Mouse (Mus musculus): Measurements from ENCODE around the gene Unc45a.
A peak's percentile ranks its signal among the peaks of the same experiment; 100 is the strongest.

The Unc45a gene

GRCm38 (mm10) chr7:80368009-80368408 lies 27.2 kb upstream of the Unc45a start:
- DNase-seq (ENCODE audit: low spot score in 2 of 2), result no peak

GRCm38 (mm10) chr7:80367232-80367631 lies 26.4 kb upstream of the Unc45a start:
- no peak for DNase-seq (ENCODE audit: low spot score in 2 of 2)

- no peak for DNase-seq (ENCODE audit: low spot score in 2 of 2)
These were observed 25.0 kb upstream of the Unc45a start for GRCm38 (mm10) chr7:80365759-80366158.

GRCm38 (mm10) chr7:80360435-80360834 lies 19.6 kb upstream of the Unc45a start:
- no peak for DNase-seq (ENCODE audit: low spot score in 2 of 2)

- no peak for DNase-seq (ENCODE audit: low spot score in 2 of 2)
These were observed 17.2 kb upstream of the Unc45a start for GRCm38 (mm10) chr7:80358039-80358438.

GRCm38 (mm10) chr7:80357156-80357555 lies 16.4 kb upstream of the Unc45a start:
- DNase-seq (ENCODE audit: low spot score in 2 of 2), result peak; percentile 61 to 69

GRCm38 (mm10) chr7:80356351-80356750 lies 15.5 kb upstream of the Unc45a start:
- DNase-seq (ENCODE audit: low spot score in 2 of 2), result no peak

- DNase-seq (ENCODE audit: low spot score in 2 of 2), result no peak
These were observed 12.1 kb upstream of the Unc45a start for GRCm38 (mm10) chr7:80352920-80353319.

GRCm38 (mm10) chr7:80350808-80351207 lies 10.0 kb upstream of the Unc45a start:
- no peak for DNase-seq (ENCODE audit: low spot score in 2 of 2)

- no peak for DNase-seq (ENCODE audit: low spot score in 2 of 2)
These were observed 7.1 kb upstream of the Unc45a start for GRCm38 (mm10) chr7:80347670-80348586.

GRCm38 (mm10) chr7:80346830-80347229 lies 6.0 kb upstream of the Unc45a start:
- DNase-seq (ENCODE audit: low spot score in 2 of 2), result no peak

- DNase-seq (ENCODE audit: low spot score in 2 of 2), result no peak
These were observed 5.4 kb upstream of the Unc45a start for GRCm38 (mm10) chr7:80346173-80346572.

GRCm38 (mm10) chr7:80343270-80344018 lies 2.6 kb upstream of the Unc45a start:
- DNase-seq (ENCODE audit: low spot score in 2 of 2), result no peak

- DNase-seq (ENCODE audit: low spot score in 2 of 2), result peak; percentile 97
These were observed 2.1 kb upstream of the Unc45a start, which contains the start of gene Hddc3 for GRCm38 (mm10) chr7:80342858-80343257. Hddc3 (plus strand) TSS chr7:80343104.

GRCm38 (mm10) chr7:80341793-80342192 lies 988 bp upstream of the Unc45a start:
- no peak for DNase-seq (ENCODE audit: low spot score in 2 of 2)

- DNase-seq (ENCODE audit: low spot score in 2 of 2), result peak; percentile 98 to 99
These were observed 794 bp downstream of the Unc45a start for GRCm38 (mm10) chr7:80339793-80340628.

GRCm38 (mm10) chr7:80339371-80339770 lies 1.4 kb downstream of the Unc45a start:
- peak in 1 of 2 experiments; percentile 63 for DNase-seq (ENCODE audit: low spot score in 2 of 2)

GRCm38 (mm10) chr7:80336932-80337331 lies 3.9 kb downstream of the Unc45a start:
- no peak for DNase-seq (ENCODE audit: low spot score in 2 of 2)

GRCm38 (mm10) chr7:80334848-80335247 lies 6.0 kb downstream of the Unc45a start:
- no peak for DNase-seq (ENCODE audit: low spot score in 2 of 2)

- DNase-seq (ENCODE audit: low spot score in 2 of 2), result no peak
These were observed 9.4 kb downstream of the Unc45a start for GRCm38 (mm10) chr7:80331433-80331832.

GRCm38 (mm10) chr7:80330278-80330677 lies 10.5 kb downstream of the Unc45a start:
- DNase-seq (ENCODE audit: low spot score in 2 of 2), result no peak

- DNase-seq (ENCODE audit: low spot score in 2 of 2), result no peak
These were observed 14.7 kb downstream of the Unc45a start for GRCm38 (mm10) chr7:80326076-80326475.

Measured in right cerebral cortex, postnatal 10 days (tissue).